Comparison of ENCODE assay signal across 12 mouse cellular contexts in genomic region chr9:102107978-102108377, GRCm38 (mm10).
DNase-seq lines count a peak whose midpoint lies in the region; ATAC-seq and TF ChIP-seq lines count a peak whose summit lies in the region.
"Had no signal": no experiment of that assay in that cellular context is flagged by ENCODE, and none has a peak within 500 bp of the region (broad histone marks: within the 10 kb centered on the region; RNA-seq: fewer than 3 reads in every experiment).

No protein-coding gene starts in this region.

- H3K4me1 ChIP-seq in lung, adult 2 months (ENCODE audit: control insufficient read depth, insufficient read depth, low read length) = no peaks in the 10 kb centered on the region
- H3K4me1 ChIP-seq: embryonic facial prominence, embryonic 12.5 days; heart, embryonic 15.5 days had no signal

- TF ChIP-seq POLR2A in lung, adult 2 months (IDR thresholded peaks at IDR 0.05; ENCODE audit: borderline replicate concordance, extremely low read depth, low read depth, low read length) = no peak

- no peak for TF ChIP-seq CTCF in lung, adult 2 months (IDR thresholded peaks at IDR 0.05; ENCODE audit: insufficient read depth, low read length)

- no peak overlapping the region for H3K4me3 ChIP-seq in lung, adult 2 months (replicated peaks; ENCODE audit: extremely low read depth, low read depth, low read length)
- H3K4me3 ChIP-seq: embryonic facial prominence, embryonic 12.5 days; heart, embryonic 15.5 days had no signal

- ATAC-seq in cerebellum, adult (ENCODE audit: insufficient number of reproducible peaks, low FRiP score, low TSS enrichment) = no peak
- ATAC-seq: intestine, postnatal 0 days had no signal

- peak; percentile 47 to 50 for DNase-seq in cerebellum, postnatal 14 days
- DNase-seq in lung, adult 18-20 months = peak; percentile 3 to 4
- no peak for DNase-seq in lung, adult 2 months
- DNase-seq in layer of hippocampus, postnatal 14 days (ENCODE audit: low spot score in 2 of 2) = peak; percentile 19 to 56
- DNase-seq in right cerebral cortex, adult 2 months (ENCODE audit: low spot score in 2 of 2) = peak; percentile 25 to 31
- no peak for DNase-seq in spleen, postnatal 14 days (ENCODE audit: low spot score in 2 of 2)
- DNase-seq in adrenal gland, postnatal 25 days = no peak
- DNase-seq: thymus, postnatal 36 days had no signal

- WGBS in lung, adult 2 months = 65% methylated on average over 3 of the region's 3 CpGs

Comparison
In these comparisons a context has a peak if more than half of its experiments do, and no peak if none do; other contexts are left out.
1. DNase-seq: peak in cerebellum, postnatal 14 days (2 of 2), lung, adult 18-20 months (2 of 2), layer of hippocampus, postnatal 14 days (2 of 2) and right cerebral cortex, adult 2 months (2 of 2); none in lung, adult 2 months (single experiment), spleen, postnatal 14 days (0 of 2) and adrenal gland, postnatal 25 days (single experiment).